Mouse (Mus musculus) hindbrain, embryonic 16.5 days (tissue): Measurements from ENCODE around the gene Mfap3. TPM values are rescaled to one million over a fixed set of nuclear protein-coding genes. Genes with fewer than 3 reads are reported as not detected.

Experiments used
- ATAC-seq: fragments of 200-750 bp; cut with Nextera tagmentation; 2 replicates; pipeline ENCODE4 v1.8.0; 2017; ENCODE audit warnings: moderate TSS enrichment, moderate library complexity
- H3K27ac ChIP-seq: fragments of 300-500 bp; sonication (generic); 2 replicates; pipeline ENCODE4 v1.5.1; 2014; ENCODE audit warnings: low read depth, mild to moderate bottlenecking, control low read depth, low read length, moderate library complexity
- H3K27me3 ChIP-seq: fragments of 300-500 bp; sonication (generic); replicated peaks from 2 replicates; pipeline ENCODE4 v1.6.1; 2014; ENCODE audit warnings: low read length; ENCODE audit not compliant: control insufficient read depth, insufficient read depth
- H3K36me3 ChIP-seq: fragments of 300-500 bp; sonication (generic); 2 replicates; pipeline ENCODE4 v1.6.1; 2014; ENCODE audit warnings: mild to moderate bottlenecking, low read length, moderate library complexity, mixed read lengths; ENCODE audit not compliant: control insufficient read depth, insufficient read depth
- H3K4me1 ChIP-seq: fragments of 300-500 bp; sonication (generic); 2 replicates; pipeline ENCODE4 v1.6.1; 2014; ENCODE audit warnings: low read depth, low read length; ENCODE audit not compliant: control insufficient read depth, insufficient read depth
- H3K4me2 ChIP-seq: fragments of 300-500 bp; sonication (generic); 2 replicates; pipeline ENCODE4 v1.6.1; 2014; ENCODE audit warnings: mild to moderate bottlenecking, low read length, control low read depth, moderate library complexity
- H3K4me3 ChIP-seq: fragments of 300-500 bp; sonication (generic); 2 replicates; pipeline ENCODE4 v1.5.1; 2014; ENCODE audit warnings: mild to moderate bottlenecking, low read length, control low read depth, moderate library complexity
- H3K9ac ChIP-seq: fragments of 300-500 bp; sonication (generic); 2 replicates; pipeline ENCODE4 v1.6.1; 2014; ENCODE audit warnings: low read depth, mild to moderate bottlenecking, control low read depth, low read length, moderate library complexity
- H3K9me3 ChIP-seq: fragments of 300-500 bp; sonication (generic); 2 replicates; pipeline ENCODE4 v1.6.1; 2014; ENCODE audit warnings: mild to moderate bottlenecking, low read length, moderate library complexity; ENCODE audit not compliant: control insufficient read depth
- WGBS: fragments of 180-500 bp; shearing (Covaris S2); extraction: QIAGEN DNeasy Blood & Tissue Kit; methylation state at CpG from one replicate; pipeline ENCODE4 v1.1.7; 2014; 5-methylcytosine and 5-hydroxymethylcytosine counted together
- polyA plus RNA-seq: library from polyadenylated mRNA; unstranded; fragments of >200 nt; fragmentation: Nextera tagmentation; extraction: Ambion mirVana; gene quantifications from 2 replicates; pipeline ENCODE4 v1.2.1, GENCODE M21; 2015

The Mfap3 gene
- polyA plus RNA-seq, 1 experiment from 2014 or later = 55.8 TPM

DNA sequence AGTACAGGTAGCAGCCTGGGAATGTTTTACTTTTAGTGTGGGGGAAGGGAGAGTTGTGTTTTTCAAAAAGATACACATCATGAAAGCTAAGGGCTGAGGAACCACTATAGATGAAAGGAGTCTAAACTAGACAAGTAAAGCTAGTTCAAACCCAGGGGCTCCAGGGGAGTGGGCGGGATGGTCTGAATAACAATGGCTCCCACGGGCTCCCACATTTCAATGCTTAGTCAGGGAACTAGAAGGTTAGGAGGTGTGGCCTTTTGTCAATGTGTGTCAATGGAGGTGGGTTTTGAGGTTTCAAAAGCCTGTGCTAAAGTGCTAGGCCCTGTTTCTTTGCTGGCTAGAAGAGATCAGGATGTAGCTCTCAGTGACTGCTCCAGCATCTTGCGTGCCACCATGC, 20.8 kb upstream of the Mfap3 start:
- H3K9ac ChIP-seq = no peak overlapping the region
- no peaks in the 10 kb centered on the region for H3K27me3 ChIP-seq
- no peaks in the 10 kb centered on the region for H3K4me1 ChIP-seq
- H3K9me3 ChIP-seq = no peaks in the 10 kb centered on the region
- no peak overlapping the region for H3K4me2 ChIP-seq
- ATAC-seq = no peak
- whole genome bisulfite sequencing = 50% methylated on average over 3 of the region's 3 CpGs
- H3K36me3 ChIP-seq = peaks cover 28% of the 10 kb centered on the region
- H3K27ac ChIP-seq = no peak overlapping the region
- H3K4me3 ChIP-seq = no peak overlapping the region

DNA sequence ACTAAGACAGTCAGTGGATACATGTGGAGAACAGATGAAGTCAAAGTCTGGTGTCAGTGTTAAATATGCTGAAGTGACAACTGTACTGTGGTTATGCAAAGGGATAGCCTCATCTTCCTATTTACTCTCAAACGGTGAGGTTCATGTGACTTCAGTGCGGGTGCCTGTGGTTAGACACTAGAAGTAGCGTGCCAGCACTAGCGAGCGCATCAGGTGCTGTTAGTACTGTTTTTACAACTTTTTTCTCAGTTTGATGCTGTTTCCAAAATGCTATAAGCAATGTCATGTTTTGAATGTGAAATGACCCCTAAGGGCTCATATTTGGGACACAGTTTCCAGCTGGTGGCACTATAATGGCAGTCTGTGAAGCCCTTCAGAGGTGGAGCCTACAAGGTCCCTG, 20.2 kb upstream of the Mfap3 start:
- ATAC-seq = no peak
- peaks cover 24% of the 10 kb centered on the region for H3K36me3 ChIP-seq
- WGBS = 98% methylated on average over 5 of the region's 5 CpGs
- H3K27ac ChIP-seq = no peak overlapping the region
- no peak overlapping the region for H3K4me2 ChIP-seq
- H3K27me3 ChIP-seq = no peaks in the 10 kb centered on the region
- H3K9me3 ChIP-seq = no peaks in the 10 kb centered on the region
- H3K9ac ChIP-seq = no peak overlapping the region
- no peaks in the 10 kb centered on the region for H3K4me1 ChIP-seq
- H3K4me3 ChIP-seq = no peak overlapping the region

DNA sequence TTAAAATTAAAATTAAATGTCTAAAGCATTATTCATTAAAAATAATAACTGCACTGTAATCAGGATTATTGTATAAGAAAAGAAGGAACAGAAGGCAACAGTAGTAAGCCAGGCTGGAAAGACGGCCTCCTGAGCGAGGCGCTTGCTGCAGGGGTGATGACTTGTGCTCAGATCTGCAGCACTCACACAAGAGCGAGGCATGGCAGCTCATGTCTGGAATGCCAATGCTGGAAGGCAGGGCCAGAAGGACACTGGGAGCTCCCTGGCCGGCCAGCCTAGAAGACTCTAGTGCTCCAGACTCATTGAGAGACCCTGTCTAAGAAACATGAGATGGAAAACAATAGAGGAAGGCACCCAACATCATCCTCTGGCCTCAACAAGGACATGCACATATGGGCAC, 15.3 kb upstream of the Mfap3 start:
- H3K27me3 ChIP-seq = no peaks in the 10 kb centered on the region
- H3K36me3 ChIP-seq = peaks cover 23% of the 10 kb centered on the region
- 81% methylated on average over 5 of the region's 5 CpGs for WGBS
- H3K27ac ChIP-seq = no peak overlapping the region
- no peaks in the 10 kb centered on the region for H3K4me1 ChIP-seq
- ATAC-seq = no peak
- no peak overlapping the region for H3K4me2 ChIP-seq
- H3K9ac ChIP-seq = no peak overlapping the region
- H3K4me3 ChIP-seq = no peak overlapping the region
- no peaks in the 10 kb centered on the region for H3K9me3 ChIP-seq

DNA sequence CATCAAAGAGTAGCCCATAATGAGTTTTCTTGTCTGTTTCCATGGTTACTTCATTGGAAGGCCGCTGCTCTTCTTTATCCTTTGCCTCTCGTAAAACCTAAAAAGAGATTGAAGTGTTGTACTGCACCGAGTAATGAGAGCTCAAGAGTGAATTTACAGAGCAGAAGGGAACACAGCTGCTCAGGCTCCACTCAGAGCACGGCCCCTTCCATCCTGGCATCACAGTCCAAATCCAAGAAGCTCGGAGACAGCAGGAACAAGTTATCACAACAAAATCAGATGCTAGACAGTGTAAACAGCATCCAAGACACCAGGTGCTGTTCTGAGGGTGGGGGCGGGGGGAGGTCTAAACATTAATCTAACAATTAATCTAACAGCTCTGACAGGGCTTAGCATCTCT, 11.6 kb upstream of the Mfap3 start:
- H3K9ac ChIP-seq = no peak overlapping the region
- no peak overlapping the region for H3K4me3 ChIP-seq
- no peak overlapping the region for H3K27ac ChIP-seq
- no peaks in the 10 kb centered on the region for H3K4me1 ChIP-seq
- 0 out of 2 replicates have a peak, but pooled peaks have one; percentile 30 for ATAC-seq
- no peaks in the 10 kb centered on the region for H3K27me3 ChIP-seq
- 29% methylated on average over 6 of the region's 6 CpGs for WGBS
- H3K36me3 ChIP-seq = peaks cover 32% of the 10 kb centered on the region
- H3K9me3 ChIP-seq = no peaks in the 10 kb centered on the region
- H3K4me2 ChIP-seq = no peak overlapping the region

GRCm38 (mm10) chr11:57515218-57515617, 3.2 kb upstream of the Mfap3 start:
- Histone ChIP-seq H3K4me2 (no peak overlapping the region), H3K4me3 (no peak overlapping the region), H3K27ac (no peak overlapping the region), H3K4me1 (peaks cover 11% of the 10 kb centered on the region), H3K27me3 (no peaks in the 10 kb centered on the region), H3K9me3 (no peaks in the 10 kb centered on the region), H3K36me3 (peaks cover 19% of the 10 kb centered on the region), H3K9ac (no peak overlapping the region)
- WGBS = 93% methylated on average over 5 of the region's 5 CpGs
- no peak for ATAC-seq

DNA sequence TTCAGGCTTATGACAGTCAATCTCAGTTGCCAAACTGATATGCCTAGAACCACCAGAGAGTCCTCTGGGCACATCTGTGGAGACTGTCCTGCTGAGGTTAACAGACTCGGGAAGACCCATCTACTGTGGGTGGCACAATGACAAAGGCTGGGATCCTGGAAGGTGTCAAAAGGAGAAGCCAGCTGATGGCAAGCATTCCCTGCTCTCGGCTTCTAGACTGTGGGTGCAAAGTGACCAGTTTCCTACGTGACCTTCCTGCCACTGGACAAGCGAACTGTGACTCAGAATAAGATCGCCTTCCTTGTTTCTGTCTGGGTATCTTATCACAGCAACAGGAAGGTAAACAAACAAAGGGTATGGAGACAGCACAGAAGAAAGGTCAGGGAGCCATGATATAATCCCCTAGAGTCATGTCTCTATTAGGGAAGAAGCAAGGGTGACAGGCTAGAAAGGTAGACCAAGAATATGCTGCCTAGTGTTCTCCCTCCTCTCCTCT, 1.5 kb upstream of the Mfap3 start:
- Histone ChIP-seq H3K4me3 (no peak overlapping the region), H3K9me3 (no peaks in the 10 kb centered on the region), H3K9ac (no peak overlapping the region), H3K4me1 (peaks cover 11% of the 10 kb centered on the region), H3K36me3 (peaks cover 9% of the 10 kb centered on the region), H3K27me3 (no peaks in the 10 kb centered on the region), H3K27ac (no peak overlapping the region), H3K4me2 (peak overlapping the region; percentile 73)
- no peak for ATAC-seq
- 72% methylated on average over 5 of the region's 5 CpGs for WGBS

GRCm38 (mm10) chr11:57518751-57519148, 286 bp downstream of the Mfap3 start:
- peak overlapping the region; percentile 95 for H3K4me3 ChIP-seq
- H3K9me3 ChIP-seq = no peaks in the 10 kb centered on the region
- peak; percentile 73 for ATAC-seq
- peak overlapping the region; percentile 92 for H3K9ac ChIP-seq
- peaks cover 11% of the 10 kb centered on the region for H3K4me1 ChIP-seq
- peak overlapping the region; percentile 87 for H3K27ac ChIP-seq
- H3K4me2 ChIP-seq = peak overlapping the region; percentile 73
- H3K27me3 ChIP-seq = no peaks in the 10 kb centered on the region
- no peaks in the 10 kb centered on the region for H3K36me3 ChIP-seq
- under 1% methylated on average over 15 of the region's 16 CpGs for WGBS

DNA sequence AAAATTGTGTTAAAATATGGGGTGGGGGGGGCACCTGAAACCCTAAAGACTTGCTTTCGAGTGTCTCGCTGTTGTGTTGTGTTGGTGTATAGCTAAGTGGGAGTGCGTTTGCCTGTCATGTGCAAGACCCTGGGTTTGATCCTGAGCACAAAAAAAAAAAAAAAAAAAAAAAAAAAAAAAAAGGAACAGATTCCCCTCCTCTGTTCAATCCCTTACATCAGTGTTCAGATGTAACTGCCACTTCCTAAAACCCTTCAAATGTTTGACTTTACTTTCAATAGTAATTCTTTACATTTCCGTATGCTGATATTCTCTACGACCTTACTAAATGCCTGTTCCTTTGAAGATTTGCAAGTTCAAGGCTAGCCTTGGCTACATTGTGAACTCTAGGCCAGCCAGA, 840 bp downstream of the Mfap3 start:
- Histone ChIP-seq H3K4me2 (peak overlapping the region; percentile 73), H3K36me3 (no peaks in the 10 kb centered on the region), H3K9me3 (no peaks in the 10 kb centered on the region), H3K27me3 (no peaks in the 10 kb centered on the region), H3K9ac (peak overlapping the region; percentile 92), H3K4me3 (peak overlapping the region; percentile 95), H3K4me1 (peaks cover 11% of the 10 kb centered on the region), H3K27ac (no peak overlapping the region; the same call in 1 of the 2 replicates)
- ATAC-seq = no peak
- WGBS = 72% methylated on average over 5 of the region's 5 CpGs

- no peak overlapping the region for H3K4me3 ChIP-seq
- no peak overlapping the region for H3K27ac ChIP-seq
- no peaks in the 10 kb centered on the region for H3K27me3 ChIP-seq
- 92% methylated on average over 3 of the region's 3 CpGs for WGBS
- H3K9me3 ChIP-seq = no peaks in the 10 kb centered on the region
- no peak for ATAC-seq
- peaks cover 11% of the 10 kb centered on the region for H3K4me1 ChIP-seq
- H3K9ac ChIP-seq = no peak overlapping the region
- H3K4me2 ChIP-seq = no peak overlapping the region
- no peaks in the 10 kb centered on the region for H3K36me3 ChIP-seq
These were observed 2.7 kb downstream of the Mfap3 start for GRCm38 (mm10) chr11:57521206-57521605.

GRCm38 (mm10) chr11:57522046-57522445, 3.6 kb downstream of the Mfap3 start:
- Histone ChIP-seq H3K4me3 (no peak overlapping the region), H3K4me2 (no peak overlapping the region), H3K27me3 (no peaks in the 10 kb centered on the region), H3K9ac (no peak overlapping the region), H3K36me3 (no peaks in the 10 kb centered on the region), H3K4me1 (peaks cover 8% of the 10 kb centered on the region), H3K9me3 (no peaks in the 10 kb centered on the region), H3K27ac (no peak overlapping the region)
- WGBS = 73% methylated on average over 7 of the region's 7 CpGs
- no peak for ATAC-seq
